Mouse (Mus musculus) urinary bladder, postnatal 10 days (tissue): ENCODE measurements around the gene Tssk2.

ENCODE experiments used
- DNase-seq: peaks from one replicate; pipeline ENCODE4 v3.0.0; 2022; ENCODE audit warnings: low spot score

The Tssk2 gene

DNA sequence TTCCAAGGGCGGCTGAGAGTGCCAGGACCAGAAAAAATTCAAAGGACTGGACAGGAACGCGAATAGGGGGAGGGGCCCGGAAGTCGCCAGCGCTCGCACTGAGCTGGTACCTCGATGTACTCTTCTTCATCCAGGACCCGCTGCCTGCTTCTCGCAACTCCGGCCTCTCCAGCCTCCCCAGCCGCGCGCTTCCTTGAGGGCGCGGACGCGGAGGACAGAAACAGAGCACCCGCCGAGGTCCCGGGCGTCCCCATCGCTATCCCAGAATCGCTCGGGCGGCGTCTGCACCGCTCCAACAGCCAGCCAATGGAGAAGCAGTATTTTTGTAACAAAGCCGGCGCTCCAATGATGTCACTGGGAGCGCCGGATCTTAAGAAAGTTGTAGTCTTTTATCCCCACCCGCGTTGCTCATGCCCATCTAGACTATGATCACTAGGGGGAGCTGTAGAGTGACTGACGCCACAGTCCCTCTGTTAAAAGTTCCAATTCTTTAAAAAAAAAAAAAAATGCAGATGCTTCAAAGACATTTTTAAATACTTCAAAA lies 12.7 kb downstream of the Tssk2 start, which contains the start of gene Ess2:
Gene Ess2, minus strand, starts transcription at position 297 of the 544 bp plus-strand sequence.
- DNase-seq: peak; percentile 57

DNA sequence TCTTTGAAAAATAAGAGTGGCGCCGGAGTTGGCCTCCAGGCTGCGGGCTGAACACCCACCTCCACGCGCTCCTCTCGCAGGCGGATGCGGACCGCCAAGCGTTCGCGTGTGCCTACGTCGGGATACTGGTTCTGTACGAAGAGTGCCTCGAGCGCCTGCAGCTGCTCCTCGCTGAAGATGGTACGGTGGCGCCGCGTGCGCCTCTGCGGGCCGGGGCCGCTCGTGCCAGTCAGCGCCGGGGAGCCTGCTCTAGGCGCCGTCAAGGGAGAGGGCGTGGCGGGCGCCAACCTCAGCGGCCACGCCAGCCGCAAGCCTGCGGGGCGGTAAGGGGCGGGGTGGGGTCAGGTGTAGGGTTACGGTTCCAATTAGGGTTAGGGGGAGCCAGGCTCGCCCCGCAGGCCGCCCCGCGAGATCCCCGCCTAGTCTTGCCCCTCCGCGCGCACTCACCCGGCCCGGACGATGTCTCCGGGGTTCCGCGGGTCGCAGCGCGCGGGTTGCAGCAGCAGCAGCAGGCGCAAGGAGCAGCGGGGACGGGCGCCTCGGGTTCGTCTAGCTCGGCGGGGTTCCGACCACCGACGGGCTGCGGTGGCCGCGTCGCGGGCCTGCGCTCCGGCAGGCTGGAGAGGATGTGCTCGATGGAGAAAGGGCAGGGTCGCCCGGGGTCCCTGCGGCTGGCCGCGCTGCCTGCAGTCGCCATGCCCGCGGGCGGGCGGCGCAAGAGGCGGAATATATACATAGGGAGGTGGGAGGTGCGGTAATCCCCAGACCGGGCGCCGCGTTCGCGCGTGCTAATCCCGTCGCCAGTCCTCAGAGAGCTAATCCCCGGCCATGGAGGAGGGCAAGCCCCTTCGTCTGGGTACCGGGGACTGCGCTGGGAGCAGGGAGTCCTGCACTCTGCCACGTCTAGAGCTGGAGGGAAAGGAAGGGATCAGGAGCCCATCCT lies 16.1 kb downstream of the Tssk2 start, which contains the start of gene Gsc2:
Gene Gsc2, minus strand, starts transcription at position 753 of the 943 bp plus-strand sequence.
- no peak for DNase-seq

DNA sequence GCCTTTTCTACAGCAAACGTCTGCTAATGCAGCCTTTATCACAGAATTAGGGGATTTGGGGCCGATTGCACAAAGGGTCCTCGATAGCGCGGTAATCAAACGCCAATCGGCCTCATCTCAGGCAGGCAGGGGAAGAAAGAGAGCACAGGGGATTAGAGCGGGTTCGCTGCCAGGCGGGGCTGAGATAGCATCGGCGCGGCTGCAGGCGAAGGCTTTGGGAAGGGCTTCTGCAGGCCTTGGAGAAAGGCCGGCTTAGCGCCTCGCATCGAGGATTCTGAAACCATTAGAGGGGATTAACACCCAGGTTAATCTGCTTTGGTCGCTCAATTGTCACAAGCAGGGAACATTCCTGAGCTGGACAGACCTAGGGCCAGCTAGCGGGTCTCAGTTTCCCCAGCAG lies 22.1 kb downstream of the Tssk2 start:
- no peak for DNase-seq

DNA sequence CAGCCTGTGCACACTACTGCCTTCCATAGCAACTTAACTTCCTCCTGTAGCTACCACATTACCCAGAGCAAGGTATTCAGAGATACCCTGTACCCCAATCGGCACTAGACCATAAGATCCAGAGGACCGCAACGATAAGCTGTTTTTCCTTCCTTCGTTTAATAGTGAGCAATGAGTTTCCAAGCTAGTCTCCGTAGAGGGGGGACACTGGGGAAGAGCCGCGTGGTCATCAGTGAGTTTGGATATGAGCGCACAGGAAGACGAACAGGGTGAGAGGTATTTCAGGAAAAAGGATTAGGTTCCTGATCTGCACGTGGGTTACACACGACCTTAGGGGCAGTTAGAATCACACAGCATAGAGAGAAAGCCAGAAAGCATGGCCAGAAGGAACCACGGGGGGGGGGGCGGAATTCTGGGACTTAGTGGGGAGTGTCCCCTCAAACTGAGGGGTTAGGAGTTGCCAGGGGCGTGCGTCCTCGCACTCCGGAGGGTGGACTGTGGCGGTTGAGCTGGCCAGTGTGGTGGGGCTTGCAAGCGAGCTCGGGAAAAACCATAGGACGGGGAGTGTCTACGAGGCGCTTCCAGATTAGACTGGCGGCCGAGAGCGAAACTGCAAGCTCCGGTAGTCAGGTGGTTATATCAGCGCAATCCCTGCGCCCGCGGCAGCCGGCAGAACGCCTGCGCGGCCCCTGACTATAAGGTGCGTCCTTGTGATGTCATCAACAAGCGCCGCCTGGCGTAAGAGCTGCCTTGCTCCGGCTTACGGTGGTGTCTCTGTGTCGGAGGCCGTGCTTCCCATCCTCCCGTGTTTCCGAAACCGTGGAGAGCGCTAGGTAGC lies 23.1 kb downstream of the Tssk2 start:
- peak; percentile 84 for DNase-seq

DNA sequence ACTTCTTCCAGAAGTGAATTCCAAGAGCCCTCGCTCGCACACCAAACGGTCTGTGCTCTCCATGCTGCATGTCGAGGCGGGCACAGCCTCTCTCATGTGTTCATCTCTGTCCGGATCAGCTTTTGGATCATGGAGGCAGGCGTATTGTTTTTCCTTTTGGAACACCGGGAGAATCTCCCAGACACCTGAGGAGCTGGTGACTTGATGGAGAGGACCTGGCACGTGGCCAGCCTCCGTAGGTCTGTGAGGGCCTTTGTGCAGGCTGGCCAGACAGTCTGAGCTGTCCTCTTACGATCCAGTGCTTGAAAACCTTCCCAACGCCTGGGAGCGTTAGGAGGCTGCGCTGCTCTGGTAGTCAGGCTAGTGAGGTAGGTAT lies 23.7 kb downstream of the Tssk2 start:
- no peak for DNase-seq

DNA sequence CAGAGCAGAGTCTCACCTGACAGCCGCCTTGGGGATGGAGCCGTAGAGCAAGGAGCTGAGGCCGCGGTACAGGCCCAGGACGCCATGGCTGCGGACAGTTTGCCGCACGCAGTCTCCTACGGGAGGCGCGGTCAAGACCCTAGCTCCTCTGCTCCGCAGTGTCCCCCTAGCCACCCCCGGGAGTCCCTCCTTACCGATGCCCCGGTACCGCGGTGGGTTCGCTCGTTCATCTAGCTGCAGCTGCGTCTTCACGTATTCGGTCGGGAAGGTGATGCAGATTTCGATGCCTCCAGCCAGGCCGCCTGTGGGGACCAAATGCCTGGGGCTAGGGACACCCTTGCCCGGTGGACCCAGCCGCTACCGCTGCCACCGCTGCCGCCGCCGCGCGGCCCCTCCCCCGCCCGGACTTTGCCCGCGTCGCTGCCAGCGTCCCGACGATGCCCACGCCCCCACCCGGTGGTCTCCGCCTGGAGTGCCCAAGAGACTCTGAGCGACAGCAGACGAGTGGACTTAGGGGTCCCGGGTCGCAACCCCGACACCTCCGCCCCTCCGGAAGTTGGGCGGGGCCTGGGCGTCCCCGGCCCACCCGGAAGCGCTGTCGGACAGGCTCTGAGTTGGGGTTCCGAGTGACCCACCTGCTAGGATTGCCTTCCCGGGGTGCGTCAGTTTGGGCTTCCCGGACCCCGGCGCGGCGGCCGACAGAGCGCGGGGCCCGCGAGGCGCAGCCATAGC lies 29.1 kb downstream of the Tssk2 start:
- no peak for DNase-seq

DNA sequence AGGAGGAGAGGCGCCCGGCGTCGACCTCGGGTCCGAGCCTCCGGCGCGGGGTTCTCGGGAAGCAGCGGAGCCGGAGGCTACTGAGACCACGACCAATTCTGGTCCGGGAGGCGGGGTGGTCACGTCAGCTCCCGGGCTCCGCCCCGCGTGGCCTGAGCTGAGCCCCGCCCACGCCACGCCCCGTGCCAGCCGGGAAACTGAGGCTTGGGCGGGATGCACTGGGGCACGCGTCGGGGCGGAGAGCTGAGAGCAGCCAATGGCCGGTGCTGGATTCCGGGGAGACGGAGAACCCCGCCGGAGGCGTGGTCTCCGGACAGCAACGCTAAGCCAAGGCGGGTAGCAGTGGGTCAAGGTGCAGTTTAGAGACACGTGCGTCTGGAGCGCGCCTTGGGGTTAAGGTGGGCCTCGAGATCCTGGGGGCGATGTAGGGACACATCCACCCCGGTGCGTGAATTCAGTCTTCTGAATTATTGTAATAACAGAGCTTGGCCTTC lies 29.7 kb downstream of the Tssk2 start, which contains the start of gene Slc25a1:
Gene Slc25a1, minus strand, starts transcription at position 133 of the 494 bp plus-strand sequence.
- peak; percentile 42 for DNase-seq

DNA sequence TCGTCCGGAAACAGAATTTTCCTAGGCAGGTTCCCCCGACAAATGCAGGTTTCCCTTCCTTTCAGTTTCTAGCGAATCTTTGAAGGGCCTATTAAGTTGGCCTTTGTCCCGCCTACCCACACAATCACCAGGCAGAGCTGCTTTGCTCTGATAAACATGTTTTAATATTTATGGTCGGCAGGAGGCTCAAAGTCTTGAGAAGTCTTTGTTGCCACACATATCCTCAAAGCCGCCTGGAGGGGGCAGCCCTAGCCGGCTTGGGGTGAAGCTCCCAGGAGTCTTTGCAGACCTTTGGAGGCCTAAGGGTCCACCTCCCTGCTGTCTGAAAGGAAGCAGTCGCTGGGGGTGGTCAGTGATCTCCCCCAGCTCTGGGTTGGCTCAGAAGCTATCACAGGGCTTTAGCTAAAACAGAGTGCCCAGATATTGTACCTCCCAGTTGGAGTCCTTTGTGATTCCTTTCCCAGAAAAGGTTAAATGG lies 30.2 kb downstream of the Tssk2 start:
- no peak for DNase-seq

DNA sequence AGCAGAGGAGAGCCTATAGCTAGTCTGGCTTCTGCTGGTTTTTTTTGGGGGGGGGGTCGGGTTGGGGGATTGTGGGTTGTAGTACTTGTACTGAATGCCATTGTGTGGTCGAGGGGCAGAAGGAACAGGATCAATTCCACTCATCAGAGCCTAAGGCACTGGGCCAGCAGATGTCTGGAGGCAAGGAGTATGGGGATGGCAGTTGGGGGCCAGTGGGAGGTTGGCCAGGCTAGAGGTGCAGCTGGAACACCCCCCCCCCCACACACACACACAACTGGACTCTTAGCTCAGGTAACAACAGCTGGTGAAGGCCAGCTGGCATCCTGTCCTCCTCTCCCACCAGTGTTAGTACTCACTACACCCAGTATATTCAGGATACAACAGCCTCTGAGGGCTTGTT lies 30.8 kb downstream of the Tssk2 start:
- no peak for DNase-seq

DNA sequence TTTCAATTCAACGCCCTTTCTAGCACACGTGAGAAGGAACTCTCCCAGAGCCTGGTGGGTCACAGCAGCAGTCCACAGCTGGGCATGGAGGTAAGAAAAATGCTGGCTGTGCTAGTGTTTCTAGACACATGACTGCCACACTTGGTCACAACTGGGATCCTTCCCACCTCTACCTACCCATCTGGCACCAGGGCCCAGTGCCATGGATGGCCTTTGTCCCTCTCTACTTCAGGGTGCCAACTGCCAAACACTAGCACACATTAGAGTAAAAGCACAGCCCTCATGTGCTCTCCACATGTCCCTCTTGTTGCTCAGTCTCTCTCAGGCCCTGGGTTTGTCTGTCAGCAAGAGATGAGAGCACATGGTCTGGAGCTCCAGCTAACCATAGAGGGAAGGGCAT lies 31.2 kb downstream of the Tssk2 start:
- DNase-seq: no peak

DNA sequence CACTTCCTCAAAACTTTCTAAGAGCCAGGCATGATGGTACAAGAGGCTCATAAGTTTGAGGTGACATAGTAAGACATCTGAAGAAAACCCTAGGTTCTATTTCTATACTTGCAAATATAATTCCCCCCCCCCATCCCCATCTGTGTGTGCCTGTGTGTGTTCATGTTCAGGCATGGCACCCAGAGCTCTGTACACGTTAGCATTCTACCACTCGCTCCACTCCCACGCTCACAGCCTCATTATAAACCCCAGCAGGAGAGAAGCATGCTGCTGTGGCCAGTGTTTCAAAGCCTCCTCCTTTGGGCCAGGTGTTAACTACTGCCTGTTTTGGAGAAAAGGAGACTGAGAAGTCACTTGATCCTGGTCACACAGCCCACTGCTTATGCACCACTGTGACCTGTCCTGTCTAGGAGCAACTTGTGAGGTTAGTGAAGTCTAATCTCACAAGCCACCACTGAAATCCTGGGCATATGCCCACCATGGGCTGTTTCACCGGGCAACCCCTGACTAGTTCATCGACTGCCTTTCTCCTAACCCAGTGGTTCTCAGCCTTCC lies 33.5 kb downstream of the Tssk2 start:
- DNase-seq: no peak

DNA sequence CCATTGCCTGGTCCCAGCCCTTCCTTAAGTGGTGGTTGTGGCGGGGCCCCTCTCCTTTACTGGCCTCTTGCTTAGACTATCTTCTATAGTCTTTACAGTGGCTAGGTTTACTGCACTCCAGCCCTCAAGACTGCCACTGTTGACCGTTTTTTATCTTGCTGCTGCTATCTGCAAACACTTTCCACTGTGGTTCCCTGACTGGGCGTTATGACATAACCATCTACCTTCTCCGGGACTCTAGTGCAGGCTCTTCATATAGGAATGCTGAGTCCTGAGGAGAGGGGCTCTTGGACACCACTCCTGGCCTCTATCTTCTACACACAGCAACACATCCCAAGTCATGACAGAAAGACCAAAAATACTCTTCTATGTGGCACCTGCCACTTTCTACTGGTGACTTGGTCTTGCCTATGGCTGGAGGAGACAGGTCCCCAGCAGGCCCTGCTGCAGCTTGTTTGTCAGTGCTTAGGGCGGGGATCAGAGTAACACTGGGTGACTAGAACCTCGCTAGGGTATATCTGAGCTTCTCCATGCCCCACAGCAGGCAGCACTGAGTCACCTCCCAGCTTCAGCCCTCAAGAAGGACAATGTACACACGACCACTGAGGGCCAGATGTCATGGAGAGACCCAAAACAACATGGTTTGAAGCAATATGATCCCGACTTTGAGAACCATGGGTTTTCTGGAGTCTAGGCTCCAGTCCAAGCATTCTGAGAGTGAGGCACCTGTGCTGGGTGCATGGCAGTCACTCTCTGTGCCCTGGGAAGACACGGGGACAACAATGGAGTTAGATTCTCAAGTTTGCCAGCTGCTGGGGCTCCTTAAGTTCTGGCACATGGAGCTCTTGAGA lies 35.4 kb downstream of the Tssk2 start:
- DNase-seq: no peak

DNA sequence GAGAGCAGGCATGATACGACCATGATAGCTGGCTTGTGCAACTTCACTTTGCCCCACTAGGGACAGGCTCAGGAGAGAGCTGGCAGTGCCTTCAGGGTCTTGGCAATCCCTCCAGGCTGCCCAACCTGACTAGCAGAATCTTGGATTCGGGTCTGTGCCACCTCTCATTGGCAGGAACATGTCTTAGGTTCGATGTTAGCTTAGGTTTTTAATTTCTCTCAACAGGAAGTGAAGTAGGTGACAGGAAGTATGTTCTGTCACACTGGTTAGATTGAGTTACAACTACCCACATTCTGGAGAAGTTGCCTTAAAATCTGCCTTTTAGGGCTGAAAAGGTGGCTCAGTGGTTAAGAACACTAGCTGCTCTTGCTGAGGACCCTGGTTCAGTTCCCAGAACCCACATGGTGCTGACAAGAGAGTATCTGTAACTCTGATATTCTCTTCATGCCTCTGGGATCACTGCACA lies 36.0 kb downstream of the Tssk2 start:
- no peak for DNase-seq

DNA sequence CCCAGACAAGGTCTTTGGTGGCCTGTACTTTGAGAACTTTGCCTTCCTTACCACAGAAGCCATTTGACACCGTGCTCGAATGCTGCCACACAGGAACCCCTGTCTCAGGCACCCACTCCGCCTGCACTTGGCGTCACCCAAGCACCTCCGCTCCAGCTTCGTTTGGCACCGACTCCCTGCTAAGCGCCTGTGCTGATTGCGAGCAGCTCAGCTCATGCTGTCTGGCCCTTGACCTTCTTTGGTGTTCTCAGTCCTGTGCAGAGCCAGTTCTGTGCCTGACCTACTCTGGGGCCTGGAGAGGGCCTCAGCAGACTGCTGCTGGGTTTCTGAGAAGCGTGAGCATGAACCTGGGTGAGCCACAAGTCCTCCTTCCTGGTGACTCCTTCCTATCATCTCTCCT lies 38.3 kb downstream of the Tssk2 start:
- DNase-seq: no peak

DNA sequence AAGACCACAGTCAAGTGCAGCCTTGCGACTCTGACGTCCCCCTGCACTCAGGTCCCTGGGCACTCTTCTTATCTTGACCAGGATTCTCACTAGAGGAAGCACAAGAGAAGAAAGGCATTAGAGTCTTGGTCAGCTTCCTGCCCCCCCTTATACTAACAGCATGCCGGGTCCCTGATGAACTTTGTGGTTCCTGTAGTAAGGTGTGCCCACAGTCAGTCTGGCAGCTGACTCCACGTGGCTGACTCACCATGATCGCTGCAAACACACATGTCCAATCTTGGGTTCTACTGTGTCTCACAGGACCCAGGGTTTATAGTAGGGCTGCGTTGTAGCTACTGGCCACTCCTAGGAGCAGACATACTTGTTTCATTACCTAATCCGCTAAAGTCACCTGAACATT lies 39.8 kb downstream of the Tssk2 start:
- DNase-seq: no peak

DNA sequence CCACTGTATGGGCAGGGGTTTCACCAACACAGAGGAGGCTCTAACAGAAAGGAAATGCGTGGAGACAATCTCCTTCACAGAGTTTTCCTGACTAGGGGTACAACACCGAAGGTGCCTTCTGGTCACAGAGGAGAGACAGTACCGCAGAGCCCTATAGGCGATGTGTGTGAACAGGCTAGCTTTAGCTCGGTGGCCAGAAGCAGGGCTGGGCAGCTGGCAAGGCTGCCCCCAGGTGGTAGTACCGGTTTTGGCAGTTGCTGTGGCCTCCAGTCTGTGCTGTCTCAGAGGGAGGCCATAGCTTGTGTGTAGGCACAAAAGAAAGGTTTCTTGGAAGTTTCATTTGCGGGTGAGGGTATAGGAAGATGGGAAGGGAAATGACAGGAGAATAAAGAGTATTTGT lies 40.4 kb downstream of the Tssk2 start:
- DNase-seq: no peak

DNA sequence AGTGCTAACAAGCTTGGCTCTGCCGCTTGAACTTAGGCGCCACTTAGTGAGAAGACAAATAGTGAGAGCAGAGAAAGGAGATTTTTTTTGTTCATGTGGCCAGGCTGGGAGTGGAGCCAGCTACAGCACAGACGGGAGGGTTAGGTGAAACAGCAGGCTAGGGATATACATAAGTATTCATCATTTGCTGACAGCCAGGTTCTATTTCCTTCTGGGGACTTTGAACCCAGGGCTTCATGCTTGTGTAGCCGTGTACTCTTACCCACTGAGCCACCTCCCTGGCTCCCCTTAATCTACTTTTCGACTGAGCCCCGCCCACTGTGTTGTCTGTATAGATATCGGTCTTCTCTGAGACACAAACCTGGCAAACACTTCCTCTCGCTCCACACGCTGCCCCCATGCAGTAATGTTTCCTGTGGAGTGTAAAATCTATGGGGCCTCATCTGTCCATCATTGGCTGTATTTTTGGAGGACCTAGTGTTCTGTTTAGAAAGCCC lies 40.9 kb downstream of the Tssk2 start:
- DNase-seq: no peak

DNA sequence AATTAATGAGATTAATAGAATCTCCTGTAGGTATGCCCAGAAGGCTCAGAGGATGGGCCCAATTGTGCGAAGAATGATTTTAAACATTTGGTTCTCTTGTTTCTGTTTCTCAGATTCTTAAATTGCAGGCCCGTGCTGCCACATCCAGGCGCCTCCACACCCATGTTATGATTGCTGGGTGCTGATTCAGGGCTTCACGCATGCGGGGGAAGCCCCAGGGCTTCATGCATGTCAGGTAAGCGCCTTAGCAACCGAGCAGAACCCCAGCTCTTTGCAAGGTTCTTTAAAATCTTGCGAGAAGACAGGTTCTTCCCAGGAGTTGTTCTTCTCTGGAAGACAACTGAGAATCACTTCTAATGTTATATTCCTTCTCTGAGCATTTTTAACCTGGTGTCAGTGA lies 45.0 kb downstream of the Tssk2 start:
- DNase-seq: no peak

DNA sequence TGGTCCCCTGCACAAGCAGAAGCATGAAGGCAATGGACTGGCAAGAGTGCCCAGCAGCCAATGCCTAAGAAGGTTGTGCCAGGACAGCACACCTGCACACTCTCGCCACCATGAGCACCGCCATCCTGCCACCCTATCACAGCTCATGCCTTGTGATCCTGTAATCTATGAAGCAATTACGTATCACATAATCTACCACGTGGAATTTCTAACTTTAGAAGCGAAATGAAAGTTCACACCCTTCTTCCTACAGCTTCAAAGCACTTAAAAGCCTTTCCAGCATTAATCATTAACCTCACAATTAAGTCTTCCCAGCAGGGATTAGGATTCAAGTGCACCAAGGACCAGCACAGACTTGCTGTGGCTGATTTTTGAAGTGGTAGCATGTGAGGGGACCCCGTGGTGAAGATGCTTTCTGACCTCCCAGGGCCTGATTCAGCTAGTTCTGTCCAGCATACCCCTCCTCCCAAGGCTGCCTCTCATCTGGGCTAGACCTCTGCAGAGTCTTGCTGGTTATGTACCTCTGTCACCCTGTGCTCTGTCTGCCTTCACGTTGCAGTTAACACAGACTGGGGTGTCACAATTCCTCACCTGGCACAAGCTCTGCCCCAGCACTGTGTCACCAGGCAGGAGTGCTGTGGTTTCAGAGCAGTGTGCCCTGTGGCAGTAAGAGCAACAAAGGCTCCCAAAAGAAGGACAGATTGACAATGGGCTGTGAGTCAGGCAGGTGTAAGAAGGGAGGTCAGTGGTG lies 46.8 kb downstream of the Tssk2 start:
- no peak for DNase-seq
